Mouse (Mus musculus) heart, adult 2 months (tissue): ENCODE measurements around the gene Tectb. TPM values are rescaled to one million over a fixed set of nuclear protein-coding genes. Genes with fewer than 3 reads are reported as not detected.

Source experiments
- DNase-seq, 2 experiments: peaks; one replicate each; pipeline ENCODE4 v3.0.0; 2021
- H3K27ac ChIP-seq: fragments of 200-600 bp; 2 replicates; pipeline ENCODE4 v1.8.1; 2022
- H3K27me3 ChIP-seq: fragments of 200-500 bp; 2 replicates; pipeline ENCODE4 v1.6.1; 2012; ENCODE audit warnings: mild to moderate bottlenecking, low read length, inconsistent platforms, mixed read lengths; ENCODE audit not compliant: control insufficient read depth, insufficient read depth
- H3K36me3 ChIP-seq: fragments of 200-500 bp; 2 replicates; pipeline ENCODE4 v1.6.1; 2012; ENCODE audit warnings: low read length, inconsistent platforms; ENCODE audit not compliant: control insufficient read depth, insufficient read depth
- H3K4me1 ChIP-seq: fragments of 200-500 bp; 2 replicates; pipeline ENCODE4 v1.6.1; 2011; ENCODE audit warnings: low read length; ENCODE audit not compliant: control insufficient read depth, insufficient read depth
- H3K4me3 ChIP-seq: fragments of 200-600 bp; 2 replicates; pipeline ENCODE4 v1.8.1; 2022
- H3K79me2 ChIP-seq: fragments of 200-500 bp; replicated peaks from 2 replicates; pipeline ENCODE4 v1.6.1; 2012; ENCODE audit warnings: mild to moderate bottlenecking, inconsistent platforms, low read length, moderate library complexity, mixed read lengths; ENCODE audit not compliant: control insufficient read depth, insufficient read depth
- H3K9ac ChIP-seq: fragments of 200-500 bp; 2 replicates; pipeline ENCODE4 v1.6.1; 2012; ENCODE audit warnings: low read depth, mild to moderate bottlenecking, control low read depth, inconsistent platforms, low read length, mixed read lengths
- CTCF ChIP-seq: fragments of 200-600 bp; IDR thresholded peaks from 2 replicates; pipeline ENCODE4 v1.8.1; 2022; ENCODE audit warnings: antibody characterized with exemption, mild to moderate bottlenecking, moderate library complexity
- EP300 ChIP-seq: fragments of 200-500 bp; IDR thresholded peaks from 2 replicates; pipeline ENCODE4 v1.6.1; 2011; ENCODE audit warnings: low read depth, low read length, control low read depth; ENCODE audit not compliant: insufficient read depth
- POLR2A ChIP-seq: fragments of 200-500 bp; IDR thresholded peaks from 2 replicates; pipeline ENCODE4 v1.6.1; 2011; ENCODE audit warnings: mild to moderate bottlenecking, low read depth, low read length, control low read depth; ENCODE audit not compliant: insufficient read depth
- WGBS: fragments of 180-500 bp; shearing (Covaris S2); methylation state at CpG from one replicate; pipeline ENCODE4 v1.1.7; 2018; 5-methylcytosine and 5-hydroxymethylcytosine counted together
- intact Hi-C: fragments of 180-260 bp; cut with DNase I; formaldehyde crosslinking; loops from one replicate; pipeline ENCODE4 v1.15.1; 2025
- polyA plus RNA-seq: library from polyadenylated mRNA; depleted of rRNA; stranded (reverse); fragments of >200 nt; gene quantifications from 2 replicates; pipeline ENCODE4 v1.2.3, GENCODE M21; 2012
- total RNA-seq, 2 experiments: library from RNA; stranded (reverse); gene quantifications; 2 replicates each; pipeline ENCODE4 v1.2.3; 2021

The Tectb gene
- total and polyA plus RNA-seq, 3 experiments, result 0.16 to 0.23 (median 0.21) TPM

GRCm38 (mm10) chr19:55213617-55214340, 33.2 kb downstream of the Tectb start:
- no peak for TF ChIP-seq POLR2A
- no peak for TF ChIP-seq CTCF
- TF ChIP-seq EP300, result no peak
- no peak overlapping the region for H3K4me3 ChIP-seq
- no peak overlapping the region for H3K9ac ChIP-seq
- no peaks in the 10 kb centered on the region for H3K27me3 ChIP-seq
- intact Hi-C loops, result no loop called here
- no peak for DNase-seq
- H3K27ac ChIP-seq, result no peak overlapping the region
- whole genome bisulfite sequencing, result 72% methylated on average over 12 of the region's 12 CpGs
- H3K36me3 ChIP-seq, result no peaks in the 10 kb centered on the region
- H3K79me2 ChIP-seq, result no peaks in the 10 kb centered on the region
- peaks cover 3% of the 10 kb centered on the region; the same call in 1 of the 2 replicates for H3K4me1 ChIP-seq

GRCm38 (mm10) chr19:55216876-55217275, 36.3 kb downstream of the Tectb start:
- DNase-seq, result no peak
- Histone ChIP-seq H3K36me3 (no peaks in the 10 kb centered on the region), H3K4me3 (no peak overlapping the region), H3K79me2 (no peaks in the 10 kb centered on the region), H3K4me1 (peaks cover 3% of the 10 kb centered on the region; the same call in 1 of the 2 replicates), H3K27ac (0 out of 2 replicates have a peak overlapping the region, but pooled peaks have one; percentile 24), H3K27me3 (no peaks in the 10 kb centered on the region; the same call in 1 of the 2 replicates), H3K9ac (no peak overlapping the region)
- TF ChIP-seq CTCF (no peak), POLR2A (no peak), EP300 (no peak)
- intact Hi-C loops, result no loop called here
- 94% methylated on average over 4 of the region's 4 CpGs for WGBS

- no peak overlapping the region for H3K9ac ChIP-seq
- WGBS, result 58% methylated on average over 9 of the region's 9 CpGs
- no peaks in the 10 kb centered on the region; the same call in 1 of the 2 replicates for H3K27me3 ChIP-seq
- no peak for DNase-seq
- intact Hi-C loops, result no loop called here
- no peaks in the 10 kb centered on the region for H3K36me3 ChIP-seq
- H3K4me1 ChIP-seq, result peaks cover 3% of the 10 kb centered on the region; the same call in 1 of the 2 replicates
- H3K27ac ChIP-seq, result 0 out of 2 replicates have a peak overlapping the region, but pooled peaks have one; percentile 24
- TF ChIP-seq CTCF, result no peak
- no peak for TF ChIP-seq EP300
- TF ChIP-seq POLR2A, result no peak
- H3K79me2 ChIP-seq, result no peaks in the 10 kb centered on the region
- H3K4me3 ChIP-seq, result no peak overlapping the region
Measured at GRCm38 (mm10) chr19:55217365-55217764, 36.8 kb downstream of the Tectb start.

GRCm38 (mm10) chr19:55218192-55218739, 37.7 kb downstream of the Tectb start:
- WGBS, result 5% methylated on average over 20 of the region's 20 CpGs
- Histone ChIP-seq H3K27ac (no peak overlapping the region), H3K4me1 (peaks cover 3% of the 10 kb centered on the region; the same call in 1 of the 2 replicates), H3K27me3 (no peaks in the 10 kb centered on the region; the same call in 1 of the 2 replicates), H3K36me3 (no peaks in the 10 kb centered on the region), H3K79me2 (no peaks in the 10 kb centered on the region), H3K4me3 (peak overlapping the region; percentile 30), H3K9ac (peak overlapping the region; percentile 55)
- TF ChIP-seq POLR2A, result no peak
- TF ChIP-seq CTCF, result no peak; the same call in 1 of the 2 replicates
- TF ChIP-seq EP300, result no peak
- DNase-seq, result peak; percentile 76 to 84
- intact Hi-C loops, result loop anchor here (1.0 to 2.0 kb wide), 3 partner anchors 35 to 114 kb away; no protein-coding TSS in a partner anchor

- 20% methylated on average over 12 of the region's 12 CpGs for WGBS
- intact Hi-C loops, result loop anchor here (1.0 to 2.0 kb wide), 3 partner anchors 34 to 114 kb away; no protein-coding TSS in a partner anchor
- peak overlapping the region; percentile 30 for H3K4me3 ChIP-seq
Measured at GRCm38 (mm10) chr19:55218741-55219221, 38.2 kb downstream of the Tectb start.

More at GRCm38 (mm10) chr19:55218741-55219221, 38.2 kb downstream of the Tectb start:
- no peaks in the 10 kb centered on the region; the same call in 1 of the 2 replicates for H3K27me3 ChIP-seq
- H3K9ac ChIP-seq, result no peak overlapping the region
- no peak for TF ChIP-seq EP300
- no peak for TF ChIP-seq CTCF
- TF ChIP-seq POLR2A, result no peak
- H3K79me2 ChIP-seq, result no peaks in the 10 kb centered on the region
- no peak overlapping the region for H3K27ac ChIP-seq
- H3K4me1 ChIP-seq, result peaks cover 3% of the 10 kb centered on the region; the same call in 1 of the 2 replicates
- H3K36me3 ChIP-seq, result no peaks in the 10 kb centered on the region
- no peak for DNase-seq
